Mouse (Mus musculus): Measurements from ENCODE around the gene Cutal.
A peak's percentile ranks its signal among the peaks of the same experiment; 100 is the strongest.
"Not testable (repeated sequence)": the region's sequence is repeated elsewhere in the genome, so short reads cannot be mapped to it uniquely, and the experiment has no call there.

Cutal gene

GRCm38 (mm10) chr2:34874271-34874670 lies at the start of gene Cutal:
Gene Cutal (plus strand): TSS chr2:34874396.
- no peak for DNase-seq

DNA sequence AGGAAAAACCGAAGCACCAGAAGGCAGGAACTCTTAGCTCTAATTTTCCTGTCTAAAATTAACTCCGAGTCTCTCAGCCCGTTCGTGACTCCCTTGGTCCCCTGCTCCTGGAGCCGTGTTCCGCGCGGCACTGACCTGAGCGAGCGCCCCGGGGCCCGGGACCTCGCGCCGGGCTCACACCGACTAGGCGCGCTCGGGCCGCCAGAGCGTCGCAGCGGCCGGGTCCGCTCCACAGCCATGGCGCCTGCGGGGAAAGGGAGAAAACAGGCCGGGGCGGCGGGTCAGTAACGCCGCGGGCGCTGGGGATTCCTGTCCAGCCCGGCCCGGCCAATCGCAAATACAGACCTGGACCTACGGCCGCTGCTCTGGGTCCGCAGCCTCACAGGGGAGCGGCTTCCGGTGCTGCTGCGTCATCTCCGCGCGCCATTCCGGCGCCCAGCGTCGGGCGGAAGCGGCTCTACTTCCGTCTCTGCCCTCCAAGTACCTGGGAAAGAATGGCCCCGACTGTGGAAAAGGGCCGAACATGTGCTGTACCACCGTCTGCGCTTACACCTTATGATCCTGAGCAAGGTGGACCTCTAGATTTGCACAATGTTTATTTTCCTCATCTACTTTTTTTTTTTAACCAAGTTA lies 48.3 kb upstream of the Cutal start, which contains the start of gene Fbxw2:
Gene Fbxw2, minus strand, starts transcription at position 485 of the 633 bp plus-strand sequence.
- DNase-seq: peak; percentile 93

DNA sequence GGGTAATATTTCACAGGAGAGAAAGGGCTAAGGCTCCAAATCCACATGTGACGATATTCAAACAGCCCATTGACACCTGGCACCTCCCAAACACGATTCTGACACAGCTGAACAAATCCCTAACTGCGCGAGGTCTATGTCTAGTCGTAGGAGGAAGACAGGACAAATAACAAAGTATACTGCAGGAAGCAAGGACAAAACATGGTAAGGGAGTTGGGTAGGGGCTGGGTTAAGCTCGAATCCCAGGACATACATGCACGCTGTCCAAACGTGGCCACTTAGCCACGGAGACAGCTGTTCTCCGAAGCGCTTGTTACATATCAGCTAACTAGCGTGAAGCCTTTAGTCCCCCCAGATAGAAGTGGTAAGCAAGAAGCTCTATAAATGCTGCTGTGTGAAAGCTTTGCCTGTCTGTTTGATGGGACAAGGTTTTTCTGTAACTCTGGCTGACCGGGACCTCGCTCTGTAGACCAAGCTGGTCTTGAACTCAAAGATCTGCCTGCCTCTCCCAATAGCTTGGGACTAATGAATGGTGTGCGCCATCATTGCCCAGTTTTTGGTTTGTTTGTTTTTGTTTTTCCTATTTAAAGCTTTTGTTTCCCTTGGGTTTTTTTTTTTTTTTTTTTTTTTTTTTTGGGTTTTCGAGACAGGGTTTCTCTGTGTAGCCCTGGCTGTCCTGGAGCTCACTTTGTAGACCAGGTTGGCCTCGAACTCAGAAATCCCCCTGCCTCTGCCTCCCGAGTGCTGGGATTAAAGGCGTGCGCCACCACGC lies 47.5 kb upstream of the Cutal start:
- peak; percentile 16 for DNase-seq

DNA sequence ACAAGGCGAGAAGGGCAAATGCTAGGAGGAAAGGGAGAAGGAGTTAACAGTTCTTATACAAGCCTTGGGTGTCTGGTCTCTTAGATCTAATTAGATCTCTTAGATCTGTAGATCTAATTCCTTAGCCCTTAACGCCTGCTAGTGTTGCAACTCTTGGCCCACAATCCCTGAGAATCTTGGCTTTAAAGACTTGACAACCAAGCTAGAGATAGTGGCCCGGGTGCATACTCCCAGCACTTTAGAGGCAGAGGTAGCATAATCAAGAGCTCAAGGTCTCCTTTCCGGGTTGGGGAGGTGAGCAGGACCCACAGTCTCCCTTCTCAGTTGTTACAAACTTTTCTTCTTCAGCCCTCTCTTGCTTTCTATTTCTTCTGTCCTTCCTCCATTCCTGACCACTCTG lies 46.6 kb upstream of the Cutal start:
- DNase-seq: no peak

DNA sequence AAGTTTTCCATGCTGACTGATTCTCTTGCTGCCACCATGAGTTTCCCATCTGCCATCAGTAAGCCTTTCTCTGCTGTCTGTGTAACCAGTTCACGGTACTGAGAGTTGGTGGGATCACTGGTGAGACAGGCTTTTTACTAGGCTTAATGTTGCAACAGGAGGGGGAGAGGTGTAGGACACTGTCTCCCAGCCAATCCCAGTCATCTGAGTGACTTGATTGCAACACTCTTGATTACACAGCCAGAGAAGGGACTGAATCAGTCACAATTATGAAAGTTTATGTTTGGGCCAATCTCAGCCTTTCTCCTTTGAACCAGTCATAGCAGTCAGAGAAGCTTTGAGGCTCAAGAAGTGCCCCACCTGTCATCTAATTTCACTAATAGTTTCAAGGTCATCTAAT lies 46.2 kb upstream of the Cutal start:
- no peak for DNase-seq

- DNase-seq: not testable (repeated sequence)
Observed at GRCm38 (mm10) chr2:34830066-34830465, 44.1 kb upstream of the Cutal start.

DNA sequence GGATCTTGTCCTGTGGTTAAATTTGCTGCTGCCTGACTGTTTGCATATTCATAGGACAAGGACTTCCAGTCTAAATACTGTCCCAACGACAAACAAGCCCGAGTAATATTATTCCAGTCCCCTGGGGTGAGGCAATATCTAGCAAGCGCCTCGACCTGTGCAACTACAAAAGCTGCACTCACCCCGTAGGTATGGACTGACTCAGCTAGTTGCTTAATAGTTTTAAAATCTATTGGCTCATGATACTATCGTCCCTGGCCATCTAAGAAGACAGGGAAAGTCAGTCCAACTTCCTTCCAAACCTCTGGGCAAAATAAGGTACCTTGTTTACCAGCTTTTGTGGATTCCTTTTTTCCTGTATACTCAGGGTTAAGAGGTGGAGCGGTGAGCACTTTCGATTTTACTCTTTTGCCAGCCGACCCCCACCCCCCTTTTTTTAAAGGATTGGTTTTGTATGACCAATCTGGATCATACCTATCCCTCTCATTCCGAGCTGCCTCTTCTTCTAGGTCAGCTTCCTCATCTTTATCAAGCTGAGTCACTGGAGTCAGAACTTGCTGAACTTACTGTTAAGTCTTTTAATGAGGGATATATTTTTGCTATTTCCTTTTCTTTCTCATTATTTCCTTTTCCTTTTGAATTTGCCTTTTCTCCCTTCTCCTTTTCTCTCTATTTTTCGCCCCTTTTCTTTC lies 41.3 kb upstream of the Cutal start, which contains the start of gene Gm34653:
Gene Gm34653, plus strand, starts transcription at position 242 of the 692 bp plus-strand sequence.
- not testable (repeated sequence) for DNase-seq

DNA sequence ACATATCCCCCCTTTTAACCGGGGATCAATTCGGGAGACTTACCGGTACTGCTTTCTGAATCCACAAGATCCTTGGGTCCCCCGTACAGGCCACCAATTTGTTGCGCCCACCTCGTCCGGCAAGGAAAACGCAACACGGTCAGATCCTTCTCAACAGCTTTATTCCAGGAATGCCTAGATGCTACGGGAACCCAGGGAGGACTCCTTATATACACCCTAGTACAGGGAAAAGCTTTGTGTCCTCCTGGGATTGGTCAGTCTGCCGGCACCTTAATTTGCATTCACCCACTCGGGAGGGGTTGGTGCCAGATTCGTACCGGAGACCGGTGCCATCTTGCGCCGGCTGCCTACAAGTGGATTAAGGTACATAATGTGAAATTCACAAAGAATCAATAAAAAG lies 40.6 kb upstream of the Cutal start:
- DNase-seq: no peak

DNA sequence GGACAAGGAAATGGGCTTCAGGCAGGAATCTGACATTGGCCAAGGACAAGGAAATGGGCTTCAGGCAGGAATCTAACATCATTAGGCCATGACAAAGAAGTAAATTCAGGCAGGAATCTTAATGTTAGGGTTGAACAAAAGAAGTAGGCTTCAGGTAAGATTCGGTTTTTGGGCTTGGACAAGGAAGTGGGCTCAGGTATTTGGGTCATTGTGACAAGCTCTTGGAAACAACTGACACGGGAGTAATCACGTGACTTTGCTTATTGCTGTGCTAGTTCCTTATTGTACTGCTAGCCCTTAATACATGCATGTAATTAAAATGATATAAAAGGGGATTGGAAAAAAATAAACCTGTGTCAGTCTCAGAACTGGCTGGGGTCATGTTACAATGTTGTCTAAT lies 38.5 kb upstream of the Cutal start:
- no peak for DNase-seq

GRCm38 (mm10) chr2:34840143-34840542 lies 34.1 kb upstream of the Cutal start:
- DNase-seq: not testable (repeated sequence)

DNA sequence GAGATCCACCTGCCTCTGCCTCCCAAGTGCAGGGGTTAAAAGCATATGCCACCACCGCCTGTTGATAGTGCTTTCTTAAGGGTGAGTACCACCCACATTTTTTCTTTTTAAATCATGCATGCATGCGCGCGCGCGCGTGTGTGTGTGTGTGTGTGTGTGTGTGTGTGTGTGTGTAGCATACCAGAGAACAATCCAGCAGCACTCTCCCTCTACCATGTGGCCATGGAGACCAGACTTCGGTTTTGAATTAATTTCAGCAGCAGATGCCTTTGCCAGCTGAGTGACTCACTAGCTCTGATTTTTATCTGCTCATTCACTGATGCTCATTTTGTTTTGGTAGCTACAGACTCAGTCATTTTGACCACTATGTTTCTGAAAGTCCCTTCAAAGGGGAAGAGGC lies 32.5 kb upstream of the Cutal start:
- DNase-seq: no peak

GRCm38 (mm10) chr2:34843211-34843939 lies 30.8 kb upstream of the Cutal start:
- no peak for DNase-seq

DNA sequence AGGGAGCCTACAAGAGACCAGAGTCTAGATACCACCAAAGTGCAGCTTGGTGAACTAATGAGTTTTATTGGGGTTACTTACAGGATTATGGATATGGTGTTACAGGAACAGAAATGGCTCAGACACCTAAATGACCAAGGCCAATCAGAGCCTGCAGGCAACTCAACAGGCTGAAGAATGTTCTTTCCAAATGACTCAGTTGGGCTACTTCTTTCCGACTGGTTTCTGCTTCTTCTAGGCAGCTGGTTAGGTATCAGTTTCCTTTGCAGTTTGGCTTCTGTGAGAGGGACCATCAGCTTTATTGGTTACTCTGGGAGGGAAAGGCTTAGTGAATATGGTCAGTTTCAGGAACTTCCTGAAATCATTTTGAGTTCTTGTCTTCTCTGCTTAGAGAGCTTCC lies 26.5 kb upstream of the Cutal start:
- no peak for DNase-seq

DNA sequence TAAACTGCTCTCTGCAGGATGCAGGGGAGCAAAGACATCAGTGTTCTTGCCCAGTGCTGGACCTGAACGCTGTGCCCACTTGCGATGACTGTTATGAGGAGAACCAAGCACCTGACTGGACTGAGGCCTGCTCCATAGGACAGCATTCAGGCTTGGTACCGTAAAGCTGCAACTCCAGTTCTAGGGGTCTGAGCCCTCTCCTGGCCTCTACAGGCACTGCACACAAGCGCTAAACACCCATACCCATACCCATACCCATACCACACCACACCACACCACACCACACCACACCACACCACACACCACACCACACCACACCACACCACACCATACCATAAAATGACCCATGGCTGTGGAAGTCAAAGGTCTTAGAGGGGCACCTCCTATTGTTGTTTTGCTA lies 18.9 kb upstream of the Cutal start:
- DNase-seq: no peak

DNA sequence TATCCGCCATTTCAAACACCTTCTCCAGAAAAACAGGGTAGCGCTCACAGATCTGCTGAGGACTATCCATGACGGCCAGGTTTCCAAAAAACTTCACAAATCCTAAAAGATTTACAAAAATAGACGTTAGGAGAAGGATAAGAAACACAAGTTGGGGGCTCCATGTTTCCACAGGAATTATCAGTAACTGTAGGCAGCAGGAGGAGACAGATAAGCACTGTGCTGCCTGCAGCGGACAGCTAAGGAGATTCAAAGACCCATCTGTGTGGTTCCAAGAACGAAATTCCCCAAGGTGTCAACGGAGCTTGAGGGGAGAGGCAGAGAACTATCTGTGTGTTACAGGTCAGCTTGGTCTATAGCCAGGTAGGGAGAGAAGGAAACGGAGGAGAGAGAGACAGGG lies 16.5 kb upstream of the Cutal start:
- no peak for DNase-seq

DNA sequence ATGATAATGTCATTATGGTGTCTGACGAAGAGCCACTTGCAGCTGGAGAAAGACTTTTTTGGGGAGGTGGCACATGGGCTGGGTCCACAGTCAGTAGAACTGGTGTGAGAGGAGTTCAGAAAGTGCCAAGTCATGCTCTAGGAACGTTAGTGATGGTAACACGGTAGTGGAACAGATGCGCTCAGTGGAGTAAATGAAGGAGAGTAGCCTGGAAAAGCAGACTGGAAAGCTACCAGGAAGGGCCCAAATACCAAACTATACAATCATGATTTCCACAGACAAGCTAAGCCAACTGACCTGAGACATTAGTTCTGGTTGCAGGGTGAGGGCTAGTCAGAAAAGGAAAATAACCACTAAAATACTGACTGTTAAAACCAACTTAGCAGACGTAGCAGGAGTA lies 4.5 kb upstream of the Cutal start:
- no peak for DNase-seq

- peak; percentile 94 for DNase-seq
Observed at GRCm38 (mm10) chr2:34870520-34871474, 3.4 kb upstream of the Cutal start.

GRCm38 (mm10) chr2:34874816-34875345 lies 685 bp downstream of the Cutal start, which contains the start of gene Psmd5:
Gene Psmd5 (minus strand): TSS chr2:34874968.
- DNase-seq: no peak

DNA sequence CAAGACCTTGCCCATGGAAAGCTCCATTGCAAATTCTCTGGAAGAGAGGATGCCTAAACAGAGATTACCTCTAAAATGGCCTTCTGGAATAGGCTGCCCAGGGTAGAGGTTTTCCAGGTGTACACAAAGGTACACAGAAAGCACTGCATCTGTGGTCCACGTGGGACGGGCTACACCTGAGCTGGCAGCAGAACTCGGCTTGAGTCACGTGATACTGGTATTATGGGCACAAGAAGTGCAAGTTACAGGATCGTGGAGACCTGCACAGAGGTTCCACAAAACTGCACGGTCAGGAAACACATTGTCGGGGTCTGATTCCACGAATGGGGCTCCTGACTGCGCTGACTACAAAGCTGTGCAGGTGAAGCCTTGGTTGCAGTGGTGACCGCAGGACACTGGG lies 5.9 kb downstream of the Cutal start:
- DNase-seq: no peak

DNA sequence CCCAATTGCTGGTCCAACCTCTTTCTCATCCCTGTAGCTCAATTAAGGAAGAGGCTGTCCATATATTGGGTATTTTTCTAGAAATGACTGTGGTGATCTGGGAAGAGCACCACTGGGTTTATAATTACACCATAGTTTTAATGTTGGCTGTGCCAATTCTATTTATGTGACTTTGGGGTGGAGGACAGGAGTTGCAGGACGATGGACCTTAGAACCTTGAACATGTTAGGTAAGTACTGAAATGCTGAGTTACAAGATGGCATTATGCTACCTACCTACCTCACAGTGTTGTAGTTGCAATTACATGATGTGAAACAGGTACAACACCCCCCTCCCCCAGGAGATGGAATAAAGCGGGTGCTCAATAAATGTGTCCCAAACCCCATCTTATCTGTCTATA lies 8.6 kb downstream of the Cutal start:
- no peak for DNase-seq

DNA sequence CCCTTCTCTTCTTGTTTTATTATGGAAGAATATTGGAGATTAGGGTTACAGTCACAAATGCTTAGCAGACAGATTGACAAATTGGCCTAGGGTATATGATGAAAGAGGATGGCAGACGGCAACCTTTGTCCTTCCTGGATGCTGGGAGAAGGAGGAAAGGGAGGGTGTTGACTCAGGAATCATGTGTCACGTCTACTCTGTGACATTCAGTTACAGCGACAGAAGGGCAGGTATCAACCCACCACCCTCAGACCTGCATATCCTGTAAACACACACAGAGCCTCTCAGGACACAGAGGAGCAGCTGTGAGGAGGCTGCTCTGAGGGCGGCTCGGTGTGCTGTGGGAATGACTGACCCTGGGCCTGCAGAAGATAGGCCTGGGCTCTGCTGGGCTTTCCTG lies 9.0 kb downstream of the Cutal start:
- DNase-seq: no peak

- no peak for DNase-seq
Observed at GRCm38 (mm10) chr2:34884186-34884585, 10.0 kb downstream of the Cutal start.

All from cerebellum, adult 9-11 months (tissue).